Mouse (Mus musculus) kidney, adult 2 months (tissue): ENCODE results near the gene Sh3rf1. TPM values are rescaled to one million over a fixed set of nuclear protein-coding genes. Genes with fewer than 3 reads are reported as not detected.

ENCODE experiments used
- DNase-seq: peaks from one replicate; pipeline ENCODE4 v3.0.0; 2021
- H3K27ac ChIP-seq: fragments of 200-500 bp; 2 replicates; pipeline ENCODE4 v1.5.1; 2012; ENCODE audit warnings: low read depth, low read length, control low read depth, inconsistent platforms; ENCODE audit not compliant: insufficient read depth
- H3K27me3 ChIP-seq: fragments of 200-500 bp; replicated peaks from 2 replicates; pipeline ENCODE4 v1.6.1; 2012; ENCODE audit warnings: mild to moderate bottlenecking, moderate library complexity, low read length, inconsistent platforms; ENCODE audit not compliant: control insufficient read depth, insufficient read depth
- H3K36me3 ChIP-seq: fragments of 200-500 bp; 2 replicates; pipeline ENCODE4 v1.6.1; 2012; ENCODE audit warnings: mild to moderate bottlenecking, moderate library complexity, low read length, inconsistent platforms; ENCODE audit not compliant: control insufficient read depth, insufficient read depth
- H3K4me1 ChIP-seq: fragments of 200-500 bp; 2 replicates; pipeline ENCODE4 v1.6.1; 2011; ENCODE audit warnings: low read length; ENCODE audit not compliant: control insufficient read depth, insufficient read depth
- H3K4me3 ChIP-seq: fragments of 200-500 bp; 2 replicates; pipeline ENCODE4 v1.5.1; 2011; ENCODE audit warnings: mild to moderate bottlenecking, low read depth, low read length, control low read depth; ENCODE audit not compliant: insufficient read depth
- CTCF ChIP-seq: fragments of 200-500 bp; conservative IDR thresholded peaks from 2 replicates; pipeline ENCODE4 v1.5.1; 2011; ENCODE audit warnings: low read depth, mild to moderate bottlenecking, control low read depth, low read length, moderate library complexity, mixed read lengths; ENCODE audit not compliant: insufficient read depth, insufficient read length
- POLR2A ChIP-seq: fragments of 200-500 bp; IDR thresholded peaks from one replicate; pipeline ENCODE4 v1.6.1; 2011; ENCODE audit warnings: low read depth, low read length, control low read depth
- WGBS: fragments of 180-500 bp; shearing (Covaris S2); methylation state at CpG from one replicate; pipeline ENCODE4 v1.1.7; 2018; 5-methylcytosine and 5-hydroxymethylcytosine counted together
- polyA plus RNA-seq: library from polyadenylated mRNA; depleted of rRNA; stranded (reverse); fragments of >200 nt; gene quantifications from 2 replicates; pipeline ENCODE4 v1.2.3, GENCODE M21; 2012

Sh3rf1 gene
- polyA plus RNA-seq, 1 experiment, result 14.4 TPM

GRCm38 (mm10) chr8:61324363-61324914 lies 100.8 kb downstream of the Sh3rf1 start:
- Histone ChIP-seq H3K27ac (no peak overlapping the region), H3K4me3 (no peak overlapping the region), H3K27me3 (no peaks in the 10 kb centered on the region), H3K4me1 (peaks cover 21% of the 10 kb centered on the region; the same call in 1 of the 2 replicates), H3K36me3 (no peaks in the 10 kb centered on the region)
- 69% methylated on average over 10 of the region's 10 CpGs for WGBS
- TF ChIP-seq CTCF (no peak), POLR2A (no peak)
- DNase-seq, result no peak

GRCm38 (mm10) chr8:61325014-61325715 lies 101.5 kb downstream of the Sh3rf1 start:
- Histone ChIP-seq H3K36me3 (peaks cover 2% of the 10 kb centered on the region; the same call in 1 of the 2 replicates), H3K27me3 (no peaks in the 10 kb centered on the region), H3K27ac (no peak overlapping the region), H3K4me3 (no peak overlapping the region), H3K4me1 (peaks cover 21% of the 10 kb centered on the region; the same call in 1 of the 2 replicates)
- no peak for DNase-seq
- TF ChIP-seq POLR2A, result no peak
- TF ChIP-seq CTCF, result no peak
- 73% methylated on average over 16 of the region's 16 CpGs for WGBS

GRCm38 (mm10) chr8:61326281-61326680 lies 102.6 kb downstream of the Sh3rf1 start:
- Histone ChIP-seq H3K27me3 (no peaks in the 10 kb centered on the region), H3K36me3 (peaks cover 3% of the 10 kb centered on the region), H3K27ac (no peak overlapping the region), H3K4me1 (peaks cover 21% of the 10 kb centered on the region; the same call in 1 of the 2 replicates), H3K4me3 (no peak overlapping the region)
- TF ChIP-seq CTCF, result no peak
- no peak for TF ChIP-seq POLR2A
- 56% methylated on average over 8 of the region's 8 CpGs for WGBS
- peak; percentile 60 for DNase-seq

- WGBS, result 82% methylated on average over 5 of the region's 5 CpGs
Observed at GRCm38 (mm10) chr8:61327333-61327732, 103.7 kb downstream of the Sh3rf1 start.

GRCm38 (mm10) chr8:61339629-61340028 lies 116.0 kb downstream of the Sh3rf1 start:
- 89% methylated on average over 6 of the region's 6 CpGs for WGBS
- TF ChIP-seq CTCF (no peak), POLR2A (no peak)
- H3K27ac ChIP-seq, result no peak overlapping the region
- H3K36me3 ChIP-seq, result no peaks in the 10 kb centered on the region; the same call in 1 of the 2 replicates
- H3K27me3 ChIP-seq, result no peaks in the 10 kb centered on the region
- H3K4me3 ChIP-seq, result no peak overlapping the region
- peaks cover 21% of the 10 kb centered on the region for H3K4me1 ChIP-seq
- no peak for DNase-seq

More at GRCm38 (mm10) chr8:61327333-61327732, 103.7 kb downstream of the Sh3rf1 start:
- DNase-seq, result no peak
- no peak overlapping the region for H3K27ac ChIP-seq
- TF ChIP-seq CTCF (no peak), POLR2A (no peak)
- no peaks in the 10 kb centered on the region for H3K27me3 ChIP-seq
- no peak overlapping the region for H3K4me3 ChIP-seq
- peaks cover 21% of the 10 kb centered on the region; the same call in 1 of the 2 replicates for H3K4me1 ChIP-seq
- peaks cover 5% of the 10 kb centered on the region for H3K36me3 ChIP-seq

GRCm38 (mm10) chr8:61340283-61340984 lies 116.8 kb downstream of the Sh3rf1 start:
- peak; percentile 39 for DNase-seq
- TF ChIP-seq CTCF (no peak), POLR2A (no peak)
- no peaks in the 10 kb centered on the region for H3K27me3 ChIP-seq
- peaks cover 21% of the 10 kb centered on the region for H3K4me1 ChIP-seq
- H3K36me3 ChIP-seq, result no peaks in the 10 kb centered on the region; the same call in 1 of the 2 replicates
- H3K4me3 ChIP-seq, result no peak overlapping the region
- no peak overlapping the region for H3K27ac ChIP-seq
- 63% methylated on average over 17 of the region's 17 CpGs for WGBS
